Mouse (Mus musculus) liver, embryonic 14.5 days (tissue): ENCODE data around the gene Pabpc4. TPM values are rescaled to one million over a fixed set of nuclear protein-coding genes. Genes with fewer than 3 reads are reported as not detected.

Experiments
- ATAC-seq: fragments of 200-750 bp; cut with Nextera tagmentation; 2 replicates; pipeline ENCODE4 v1.8.0; 2017; ENCODE audit warnings: moderate number of reproducible peaks, mild to moderate bottlenecking, moderate library complexity; ENCODE audit not compliant: insufficient read depth
- DNase-seq, 3 experiments: peaks; one replicate each; pipeline ENCODE4 v3.0.0-alpha.2; 2012 to 2013; ENCODE audit warnings: low read depth in 3 of 3, low spot score in 3 of 3
- H3K27ac ChIP-seq: fragments of 300-500 bp; sonication (generic); 2 replicates; pipeline ENCODE4 v1.5.1; 2014; ENCODE audit warnings: moderate library complexity, mild to moderate bottlenecking, control low read depth, inconsistent platforms
- H3K27me3 ChIP-seq: fragments of 300-500 bp; sonication (generic); 2 replicates; pipeline ENCODE4 v1.6.1; 2014; ENCODE audit warnings: mild to moderate bottlenecking, low read length, moderate library complexity; ENCODE audit not compliant: control insufficient read depth, insufficient read depth
- H3K36me3 ChIP-seq: fragments of 300-500 bp; sonication (generic); replicated peaks from 2 replicates; pipeline ENCODE4 v1.6.1; 2014; ENCODE audit warnings: low read depth; ENCODE audit not compliant: control insufficient read depth, insufficient read depth
- H3K4me1 ChIP-seq, 2 experiments: fragments of 200-500 bp in 1 of 2; fragments of 300-500 bp in 1 of 2; sonication (generic) in 1 of 2; replicated peaks; 2 replicates each; pipeline ENCODE4 v1.6.1; 2012 to 2014; ENCODE audit warnings: antibody characterized with exemption in 1 of 2, inconsistent platforms in 1 of 2, low read length in 1 of 2; ENCODE audit not compliant: control insufficient read depth in 2 of 2, insufficient read depth in 2 of 2
- H3K4me2 ChIP-seq: fragments of 300-500 bp; sonication (generic); 2 replicates; pipeline ENCODE4 v1.6.1; 2014; ENCODE audit warnings: low read depth, mild to moderate bottlenecking, control low read depth, moderate library complexity
- H3K4me3 ChIP-seq, 2 experiments: fragments of 200-500 bp in 1 of 2; fragments of 300-500 bp in 1 of 2; sonication (generic) in 1 of 2; 2 replicates each; pipeline ENCODE4 v1.5.1; 2012 to 2014; ENCODE audit warnings: low read depth in 2 of 2, low read length in 2 of 2, mild to moderate bottlenecking in 2 of 2, control low read depth in 1 of 2, inconsistent platforms in 1 of 2, moderate library complexity in 1 of 2; ENCODE audit not compliant: insufficient read depth in 1 of 2
- H3K9ac ChIP-seq: fragments of 300-500 bp; sonication (generic); replicated peaks from 2 replicates; pipeline ENCODE4 v1.6.1; 2014; ENCODE audit warnings: mild to moderate bottlenecking, control low read depth, moderate library complexity
- H3K9me3 ChIP-seq: fragments of 300-500 bp; sonication (generic); 2 replicates; pipeline ENCODE4 v1.6.1; 2016; ENCODE audit warnings: low read length, mixed read lengths; ENCODE audit not compliant: control insufficient read depth
- CTCF ChIP-seq: IDR thresholded peaks from 2 replicates; pipeline ENCODE4 v1.5.1; 2016; ENCODE audit warnings: antibody characterized with exemption, low read depth, control low read depth
- EP300 ChIP-seq: IDR thresholded peaks from 2 replicates; pipeline ENCODE4 v1.6.1; 2016; ENCODE audit warnings: antibody characterized with exemption, low read depth
- WGBS: fragments of 180-500 bp; shearing (Covaris S2); extraction: QIAGEN DNeasy Blood & Tissue Kit; methylation state at CpG from one replicate; pipeline ENCODE4 v1.1.7; 2014; ENCODE audit not compliant: insufficient replicate concordance; 5-methylcytosine and 5-hydroxymethylcytosine counted together
- polyA plus RNA-seq, 2 experiments: library from polyadenylated mRNA; depleted of rRNA in 1 of 2; stranded (reverse) in 1 of 2; unstranded in 1 of 2; fragments of >200 nt; fragmentation: Nextera tagmentation in 1 of 2; extraction: Ambion mirVana in 1 of 2; gene quantifications; 2 replicates each; pipeline versions ENCODE4 v1.2.1 to v1.2.3; 2012 to 2014

Pabpc4 gene
- polyA plus RNA-seq (2012; rRNA removed) (209 and 244 TPM in 2 replicates), polyA plus RNA-seq (2014; fragmentation: Nextera tagmentation; extraction: Ambion mirVana) (101 and 112 TPM in 2 replicates)

DNA sequence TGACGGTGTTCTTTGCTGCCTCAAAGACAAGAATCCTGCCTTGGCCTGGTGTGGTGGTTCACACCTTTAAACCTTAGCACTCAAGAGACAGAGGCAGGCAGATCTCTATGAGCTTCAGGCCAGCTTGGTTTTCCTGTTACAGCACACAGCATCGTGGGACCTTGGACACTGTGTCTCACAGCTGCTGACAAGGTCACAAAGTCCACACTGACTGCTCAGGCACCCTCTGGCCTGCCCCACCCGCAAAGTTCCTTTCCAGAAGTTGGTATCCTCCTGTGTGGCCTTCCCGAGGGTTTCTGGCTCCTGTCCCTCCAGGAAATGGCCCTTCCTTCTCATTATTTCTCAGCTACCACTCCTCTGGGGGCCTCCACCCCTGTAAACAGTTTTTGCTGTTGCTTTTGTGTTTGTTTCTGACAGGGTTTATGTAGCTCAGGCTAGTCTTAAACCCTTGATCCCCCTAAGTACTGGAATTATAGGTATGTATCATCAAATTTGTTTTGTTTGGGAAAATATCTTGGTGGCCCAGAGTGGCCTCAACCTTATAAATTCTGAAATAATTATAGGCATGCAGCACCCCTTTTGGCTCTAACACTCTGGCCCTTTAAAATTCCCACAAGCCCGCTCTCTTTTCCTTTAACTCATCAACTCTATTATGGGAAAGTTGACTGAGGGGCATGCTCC is at the start of gene Pabpc4:
Gene Pabpc4, plus strand, starts transcription at position 631 of the 681 bp plus-strand sequence.
- 45% methylated on average over 5 of the region's 5 CpGs for WGBS
- no peak for DNase-seq
- no peak within 1 kb of the TSS for H3K27ac ChIP-seq

DNA sequence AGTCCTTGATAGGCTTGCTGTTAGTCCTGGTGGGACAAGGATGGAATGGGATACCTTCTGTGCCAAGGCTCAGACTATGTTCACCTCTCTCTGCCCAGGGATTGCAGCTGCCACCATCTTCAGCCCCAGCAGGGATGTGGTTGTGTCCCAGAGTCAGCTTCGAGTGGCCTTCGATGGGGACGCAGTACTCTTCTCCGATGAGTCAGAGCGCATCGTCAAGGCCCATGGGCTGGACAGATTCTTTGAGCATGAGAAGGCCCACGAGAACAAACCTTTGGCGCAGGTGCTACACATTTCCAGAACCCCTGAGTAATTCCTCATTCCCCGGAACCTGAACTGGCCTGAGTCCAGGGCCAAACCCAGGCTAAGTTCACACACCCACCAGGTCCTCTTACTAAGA is 48.2 kb upstream of the Pabpc4 start:
- Histone ChIP-seq H3K9me3 (no peaks in the 10 kb centered on the region), H3K4me1 (no peaks in the 10 kb centered on the region), H3K4me2 (no peak overlapping the region), H3K4me3 (no peak overlapping the region), H3K36me3 (no peaks in the 10 kb centered on the region), H3K27ac (no peak overlapping the region), H3K27me3 (no peaks in the 10 kb centered on the region), H3K9ac (no peak overlapping the region)
- no peak for TF ChIP-seq CTCF
- no peak for TF ChIP-seq EP300
- ATAC-seq (no peak), DNase-seq (no peak)
- WGBS = 76% methylated on average over 9 of the region's 9 CpGs

More for the DNA sequence above, at the start of gene Pabpc4:
- Histone ChIP-seq H3K4me3 (no peak within 1 kb of the TSS), H3K9ac (no peak within 1 kb of the TSS), H3K4me1 (no peaks in the 10 kb centered on the region), H3K9me3 (no peaks in the 10 kb centered on the region), H3K4me2 (no peak within 1 kb of the TSS), H3K36me3 (no peaks in the 10 kb centered on the region), H3K27me3 (no peaks in the 10 kb centered on the region)
- no peak for ATAC-seq
- TF ChIP-seq CTCF (no peak), EP300 (no peak)

DNA sequence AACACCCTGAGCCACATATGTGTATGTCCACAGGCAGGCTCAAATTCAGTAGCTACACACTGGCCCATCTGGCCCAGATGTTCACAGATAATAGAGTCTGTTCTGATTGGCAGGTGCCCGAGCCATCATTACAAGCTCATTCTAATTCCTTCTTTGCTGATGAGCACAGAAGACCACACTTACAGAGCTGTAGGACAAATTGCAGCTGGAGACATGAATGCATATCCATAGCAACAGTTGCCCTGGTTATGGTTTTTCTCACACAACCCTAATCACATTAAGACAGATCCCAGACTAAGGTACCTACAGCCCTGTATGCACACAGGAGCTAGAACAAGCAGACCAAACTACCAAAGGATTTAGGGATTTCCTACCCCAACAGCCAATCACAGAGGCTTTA is 46.8 kb upstream of the Pabpc4 start:
- no peak overlapping the region for H3K27ac ChIP-seq
- ATAC-seq (no peak), DNase-seq (no peak)
- H3K4me1 ChIP-seq = no peaks in the 10 kb centered on the region
- no peaks in the 10 kb centered on the region for H3K9me3 ChIP-seq
- no peak overlapping the region for H3K9ac ChIP-seq
- no peaks in the 10 kb centered on the region for H3K27me3 ChIP-seq
- H3K4me2 ChIP-seq = no peak overlapping the region
- no peak overlapping the region for H3K4me3 ChIP-seq
- WGBS = 35% methylated on average over 1 of the region's 1 CpGs
- no peaks in the 10 kb centered on the region for H3K36me3 ChIP-seq
- TF ChIP-seq EP300 (no peak), CTCF (no peak)

DNA sequence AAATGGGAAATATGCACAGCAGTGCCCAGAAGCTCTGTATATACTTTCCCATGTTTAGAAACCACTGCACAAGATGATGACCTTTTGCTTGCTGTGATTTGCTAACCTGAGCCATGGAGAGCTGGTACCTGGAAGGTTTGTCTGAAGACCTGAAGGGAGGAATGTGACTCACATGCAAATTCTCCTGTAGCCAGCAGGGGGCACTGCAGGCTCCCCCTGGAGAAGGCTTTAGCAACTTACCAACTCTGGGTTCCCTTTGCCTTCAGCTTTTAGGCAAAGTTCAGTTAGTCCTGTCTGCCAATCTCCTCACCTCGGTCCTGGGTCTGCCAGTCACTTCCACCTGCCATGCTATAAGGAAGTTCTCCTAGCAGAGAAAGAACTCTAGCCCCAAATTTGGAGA is 45.4 kb upstream of the Pabpc4 start:
- WGBS = 6% methylated on average over 1 of the region's 1 CpGs
- H3K4me1 ChIP-seq = no peaks in the 10 kb centered on the region
- no peak overlapping the region for H3K9ac ChIP-seq
- no peak overlapping the region for H3K27ac ChIP-seq
- no peaks in the 10 kb centered on the region for H3K27me3 ChIP-seq
- DNase-seq (peak in 1 of 3 experiments; percentile 13), ATAC-seq (no peak)
- no peak overlapping the region for H3K4me2 ChIP-seq
- H3K36me3 ChIP-seq = no peaks in the 10 kb centered on the region
- no peak overlapping the region for H3K4me3 ChIP-seq
- no peak for TF ChIP-seq EP300
- peak; percentile 93 for TF ChIP-seq CTCF
- H3K9me3 ChIP-seq = no peaks in the 10 kb centered on the region

DNA sequence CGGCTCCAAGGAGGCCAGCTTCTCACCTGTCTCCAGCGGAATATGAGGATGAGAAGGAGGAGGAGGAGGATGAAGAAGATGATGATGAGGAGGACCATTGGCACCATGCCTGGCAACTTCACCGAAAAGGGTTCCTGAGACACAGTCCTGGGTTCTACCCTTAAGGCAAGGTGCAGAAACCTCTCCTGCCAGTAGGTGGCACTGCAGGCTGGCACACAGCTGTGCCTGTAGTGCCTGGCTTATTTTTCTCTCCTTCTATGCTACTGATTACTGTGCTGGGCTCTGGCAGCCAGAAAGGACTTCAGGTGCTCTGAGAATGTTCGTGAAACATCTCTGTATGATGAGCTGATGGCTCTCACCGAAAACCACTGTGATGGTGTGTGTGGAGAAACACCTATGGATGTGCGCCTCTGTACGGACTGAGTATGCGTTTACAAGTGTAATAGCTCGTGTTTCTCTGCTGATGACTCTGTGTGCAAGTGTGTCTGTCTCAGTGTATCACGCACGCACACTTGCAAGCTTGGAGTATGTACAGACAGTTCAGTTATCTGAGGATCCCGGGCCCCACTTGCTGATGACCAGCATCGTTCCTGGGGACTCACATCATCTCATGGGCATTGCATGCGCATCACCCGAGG is 42.3 kb upstream of the Pabpc4 start:
- H3K27me3 ChIP-seq = no peaks in the 10 kb centered on the region
- no peaks in the 10 kb centered on the region for H3K4me1 ChIP-seq
- ATAC-seq (peak; percentile 50), DNase-seq (peak in 1 of 3 experiments; percentile 27)
- TF ChIP-seq CTCF (peak; percentile 97), EP300 (no peak)
- H3K36me3 ChIP-seq = no peaks in the 10 kb centered on the region
- H3K4me3 ChIP-seq = no peak overlapping the region
- no peak overlapping the region for H3K4me2 ChIP-seq
- no peak overlapping the region for H3K9ac ChIP-seq
- H3K9me3 ChIP-seq = no peaks in the 10 kb centered on the region
- no peak overlapping the region for H3K27ac ChIP-seq
- 59% methylated on average over 15 of the region's 15 CpGs for WGBS
